Mouse (Mus musculus) midbrain, embryonic 11.5 days (tissue): Measurements from ENCODE around the gene Sema6d. TPM values are rescaled to one million over a fixed set of nuclear protein-coding genes. Genes with fewer than 3 reads are reported as not detected.

ENCODE experiments used
- ATAC-seq: fragments of 200-750 bp; cut with Nextera tagmentation; 2 replicates; pipeline ENCODE4 v1.8.0; 2017; ENCODE audit warnings: moderate TSS enrichment, moderate library complexity; ENCODE audit not compliant: low FRiP score
- DNase-seq: peaks from one replicate; pipeline ENCODE4 v3.0.0; 2015; ENCODE audit warnings: low spot score; ENCODE audit errors: missing footprints
- H3K27ac ChIP-seq: fragments of 300-500 bp; sonication (generic); 2 replicates; pipeline ENCODE4 v1.5.1; 2014; ENCODE audit warnings: low read depth, low read length
- H3K27me3 ChIP-seq: fragments of 300-500 bp; sonication (generic); 2 replicates; pipeline ENCODE4 v1.6.1; 2014; ENCODE audit warnings: mild to moderate bottlenecking, low read length, moderate library complexity, mixed read lengths; ENCODE audit not compliant: control insufficient read depth, insufficient read depth
- H3K36me3 ChIP-seq: fragments of 300-500 bp; sonication (generic); 2 replicates; pipeline ENCODE4 v1.6.1; 2014; ENCODE audit warnings: mild to moderate bottlenecking, low read length, moderate library complexity, mixed read lengths; ENCODE audit not compliant: control insufficient read depth, insufficient read depth
- H3K4me1 ChIP-seq: fragments of 300-500 bp; sonication (generic); 2 replicates; pipeline ENCODE4 v1.6.1; 2014; ENCODE audit warnings: low read length; ENCODE audit not compliant: control insufficient read depth, insufficient read depth
- H3K4me2 ChIP-seq: fragments of 300-500 bp; sonication (generic); 2 replicates; pipeline ENCODE4 v1.6.1; 2014; ENCODE audit warnings: mild to moderate bottlenecking, moderate library complexity
- H3K4me3 ChIP-seq: fragments of 300-500 bp; sonication (generic); 2 replicates; pipeline ENCODE4 v1.5.1; 2014; ENCODE audit warnings: low read depth, low read length
- H3K9ac ChIP-seq: fragments of 300-500 bp; sonication (generic); 2 replicates; pipeline ENCODE4 v1.6.1; 2014; ENCODE audit warnings: low read length
- H3K9me3 ChIP-seq: fragments of 300-500 bp; sonication (generic); 2 replicates; pipeline ENCODE4 v1.6.1; 2016; ENCODE audit warnings: low read length; ENCODE audit not compliant: control insufficient read depth
- WGBS: fragments of 180-500 bp; shearing (Covaris S2); extraction: QIAGEN DNeasy Blood & Tissue Kit; methylation state at CpG from one replicate; pipeline ENCODE4 v1.1.7; 2014; 5-methylcytosine and 5-hydroxymethylcytosine counted together
- polyA plus RNA-seq: library from polyadenylated mRNA; unstranded; fragments of >200 nt; fragmentation: Nextera tagmentation; extraction: Ambion mirVana; gene quantifications from 2 replicates; pipeline ENCODE4 v1.2.1, GENCODE M21; 2014

The Sema6d gene
- polyA plus RNA-seq, 1 experiment from 2014 or later, result 11.1 TPM

GRCm38 (mm10) chr2:124293601-124294000 lies 203.8 kb downstream of the Sema6d start:
- no peaks in the 10 kb centered on the region for H3K9me3 ChIP-seq
- no peaks in the 10 kb centered on the region for H3K36me3 ChIP-seq
- H3K4me2 ChIP-seq, result no peak overlapping the region
- H3K27ac ChIP-seq, result no peak overlapping the region
- 90% methylated on average over 2 of the region's 2 CpGs for WGBS
- DNase-seq, result no peak
- no peaks in the 10 kb centered on the region for H3K27me3 ChIP-seq
- ATAC-seq, result no peak
- H3K4me3 ChIP-seq, result no peak overlapping the region
- H3K4me1 ChIP-seq, result no peaks in the 10 kb centered on the region
- no peak overlapping the region for H3K9ac ChIP-seq

- Histone ChIP-seq H3K9me3 (no peaks in the 10 kb centered on the region), H3K4me1 (no peaks in the 10 kb centered on the region), H3K4me3 (no peak overlapping the region), H3K9ac (no peak overlapping the region), H3K27ac (no peak overlapping the region), H3K27me3 (no peaks in the 10 kb centered on the region), H3K36me3 (no peaks in the 10 kb centered on the region), H3K4me2 (no peak overlapping the region)
- no peak for ATAC-seq
- no peak for DNase-seq
- 74% methylated on average over 5 of the region's 5 CpGs for WGBS
Observed at GRCm38 (mm10) chr2:124298351-124298750, 208.6 kb downstream of the Sema6d start.

GRCm38 (mm10) chr2:124298872-124299271 lies 209.1 kb downstream of the Sema6d start:
- no peak overlapping the region for H3K27ac ChIP-seq
- WGBS, result 50% methylated on average over 1 of the region's 1 CpGs
- no peak overlapping the region for H3K4me3 ChIP-seq
- H3K4me1 ChIP-seq, result no peaks in the 10 kb centered on the region
- no peaks in the 10 kb centered on the region for H3K9me3 ChIP-seq
- no peak overlapping the region for H3K4me2 ChIP-seq
- no peaks in the 10 kb centered on the region for H3K36me3 ChIP-seq
- ATAC-seq (no peak), DNase-seq (no peak)
- no peak overlapping the region for H3K9ac ChIP-seq
- H3K27me3 ChIP-seq, result no peaks in the 10 kb centered on the region

- Histone ChIP-seq H3K36me3 (no peaks in the 10 kb centered on the region), H3K4me2 (no peak overlapping the region), H3K4me3 (no peak overlapping the region), H3K9me3 (no peaks in the 10 kb centered on the region), H3K27ac (no peak overlapping the region), H3K4me1 (no peaks in the 10 kb centered on the region), H3K9ac (no peak overlapping the region), H3K27me3 (no peaks in the 10 kb centered on the region)
- no peak for ATAC-seq
- DNase-seq, result no peak
- 80% methylated on average over 2 of the region's 2 CpGs for WGBS
Observed at GRCm38 (mm10) chr2:124308605-124309004, 218.8 kb downstream of the Sema6d start.

GRCm38 (mm10) chr2:124309361-124310128 lies 219.8 kb downstream of the Sema6d start:
- WGBS, result 94% methylated on average over 6 of the region's 6 CpGs
- no peaks in the 10 kb centered on the region for H3K4me1 ChIP-seq

GRCm38 (mm10) chr2:124322528-124323215 lies 232.9 kb downstream of the Sema6d start:
- no peak for ATAC-seq
- WGBS, result 91% methylated on average over 5 of the region's 5 CpGs
- no peaks in the 10 kb centered on the region for H3K4me1 ChIP-seq

More at GRCm38 (mm10) chr2:124309361-124310128, 219.8 kb downstream of the Sema6d start:
- peak; percentile 8 for DNase-seq
- no peaks in the 10 kb centered on the region for H3K36me3 ChIP-seq
- H3K4me2 ChIP-seq, result no peak overlapping the region
- no peak overlapping the region for H3K27ac ChIP-seq
- H3K4me3 ChIP-seq, result no peak overlapping the region
- H3K9ac ChIP-seq, result no peak overlapping the region
- no peaks in the 10 kb centered on the region for H3K27me3 ChIP-seq
- ATAC-seq, result no peak
- no peaks in the 10 kb centered on the region for H3K9me3 ChIP-seq

GRCm38 (mm10) chr2:124324107-124324724 lies 234.4 kb downstream of the Sema6d start:
- Histone ChIP-seq H3K27ac (no peak overlapping the region), H3K36me3 (no peaks in the 10 kb centered on the region), H3K9ac (no peak overlapping the region), H3K27me3 (no peaks in the 10 kb centered on the region), H3K4me1 (no peaks in the 10 kb centered on the region), H3K4me3 (no peak overlapping the region), H3K9me3 (no peaks in the 10 kb centered on the region), H3K4me2 (no peak overlapping the region)
- WGBS, result 86% methylated on average over 6 of the region's 6 CpGs
- no peak for ATAC-seq
- DNase-seq, result peak; percentile 8

More at GRCm38 (mm10) chr2:124322528-124323215, 232.9 kb downstream of the Sema6d start:
- no peak overlapping the region for H3K9ac ChIP-seq
- peak; percentile 6 for DNase-seq
- no peak overlapping the region for H3K27ac ChIP-seq
- no peak overlapping the region for H3K4me2 ChIP-seq
- no peaks in the 10 kb centered on the region for H3K9me3 ChIP-seq
- H3K4me3 ChIP-seq, result no peak overlapping the region
- no peaks in the 10 kb centered on the region for H3K27me3 ChIP-seq
- H3K36me3 ChIP-seq, result no peaks in the 10 kb centered on the region

- H3K27me3 ChIP-seq, result no peaks in the 10 kb centered on the region
- no peak overlapping the region for H3K4me3 ChIP-seq
- no peak overlapping the region for H3K4me2 ChIP-seq
- DNase-seq (peak; percentile 78), ATAC-seq (no peak)
- no peak overlapping the region for H3K27ac ChIP-seq
- 62% methylated on average over 1 of the region's 1 CpGs for WGBS
- no peak overlapping the region for H3K9ac ChIP-seq
- H3K4me1 ChIP-seq, result no peaks in the 10 kb centered on the region
- no peaks in the 10 kb centered on the region for H3K9me3 ChIP-seq
- no peaks in the 10 kb centered on the region for H3K36me3 ChIP-seq
Observed at GRCm38 (mm10) chr2:124329473-124330130, 239.8 kb downstream of the Sema6d start.
